Mouse (Mus musculus): ENCODE results near the gene Cdh10. TPM values are rescaled to one million over a fixed set of nuclear protein-coding genes. Genes with fewer than 3 reads are reported as not detected.
A peak's percentile ranks its signal among the peaks of the same experiment; 100 is the strongest.

Gene Cdh10
- total and polyA plus RNA-seq, 2 experiments from 2014 or later = 0.27 to 0.53 TPM

GRCm38 (mm10) chr15:18984891-18985290, 166.1 kb downstream of the Cdh10 start:
- WGBS = 85% methylated on average over 3 of the region's 3 CpGs
- H3K4me2 ChIP-seq (ENCODE audit: low read depth, low read length) = no peak overlapping the region
- no peak overlapping the region for H3K27ac ChIP-seq (ENCODE audit: low read depth)
- no peak for TF ChIP-seq CTCF (IDR thresholded peaks at IDR 0.05; ENCODE audit: low read depth)
- TF ChIP-seq EP300 (IDR thresholded peaks at IDR 0.05; ENCODE audit: low read depth) = no peak
- H3K4me3 ChIP-seq (ENCODE audit: low read depth, low read length) = no peak overlapping the region
- H3K36me3 ChIP-seq (replicated peaks; ENCODE audit: control insufficient read depth, insufficient read depth, low read length) = no peaks in the 10 kb centered on the region
- no peak overlapping the region for H3K9ac ChIP-seq (replicated peaks; ENCODE audit: low read depth, low read length)
- H3K9me3 ChIP-seq (replicated peaks; ENCODE audit: control insufficient read depth, low read length) = no peaks in the 10 kb centered on the region
- no peaks in the 10 kb centered on the region for H3K27me3 ChIP-seq (ENCODE audit: control insufficient read depth, insufficient read depth, low read length)
- no peaks in the 10 kb centered on the region for H3K4me1 ChIP-seq (ENCODE audit: control insufficient read depth, insufficient read depth)
- no peak for ATAC-seq (ENCODE audit: insufficient read depth, low read depth)
- no peak for DNase-seq (ENCODE audit: low spot score)

GRCm38 (mm10) chr15:18987671-18988070, 168.9 kb downstream of the Cdh10 start:
- Histone ChIP-seq H3K4me1 (ENCODE audit: control insufficient read depth, insufficient read depth) (no peaks in the 10 kb centered on the region), H3K27ac (ENCODE audit: low read depth) (no peak overlapping the region), H3K9ac (replicated peaks; ENCODE audit: low read depth, low read length) (no peak overlapping the region), H3K4me3 (ENCODE audit: low read depth, low read length) (no peak overlapping the region), H3K9me3 (replicated peaks; ENCODE audit: control insufficient read depth, low read length) (no peaks in the 10 kb centered on the region), H3K27me3 (ENCODE audit: control insufficient read depth, insufficient read depth, low read length) (no peaks in the 10 kb centered on the region), H3K4me2 (ENCODE audit: low read depth, low read length) (no peak overlapping the region), H3K36me3 (replicated peaks; ENCODE audit: control insufficient read depth, insufficient read depth, low read length) (no peaks in the 10 kb centered on the region)
- WGBS = 85% methylated on average over 1 of the region's 1 CpGs
- no peak for ATAC-seq (ENCODE audit: insufficient read depth, low read depth)
- no peak for DNase-seq (ENCODE audit: low spot score)
- no peak for TF ChIP-seq CTCF (IDR thresholded peaks at IDR 0.05; ENCODE audit: low read depth)

- ATAC-seq (ENCODE audit: insufficient read depth, low read depth) = peak; percentile 51
- no peak overlapping the region for H3K4me2 ChIP-seq (ENCODE audit: low read depth, low read length)
- no peaks in the 10 kb centered on the region for H3K9me3 ChIP-seq (replicated peaks; ENCODE audit: control insufficient read depth, low read length)
- H3K4me1 ChIP-seq (ENCODE audit: control insufficient read depth, insufficient read depth) = peaks cover 3% of the 10 kb centered on the region; the same call in 1 of the 2 replicates
- H3K27ac ChIP-seq (ENCODE audit: low read depth) = no peak overlapping the region
- no peak overlapping the region for H3K4me3 ChIP-seq (ENCODE audit: low read depth, low read length)
- DNase-seq (ENCODE audit: low spot score) = peak; percentile 36
- no peak overlapping the region for H3K9ac ChIP-seq (replicated peaks; ENCODE audit: low read depth, low read length)
- no peaks in the 10 kb centered on the region for H3K36me3 ChIP-seq (replicated peaks; ENCODE audit: control insufficient read depth, insufficient read depth, low read length)
- TF ChIP-seq CTCF (IDR thresholded peaks at IDR 0.05; ENCODE audit: low read depth) (no peak), EP300 (IDR thresholded peaks at IDR 0.05; ENCODE audit: low read depth) (no peak)
- no peaks in the 10 kb centered on the region for H3K27me3 ChIP-seq (ENCODE audit: control insufficient read depth, insufficient read depth, low read length)
These were observed 174.8 kb downstream of the Cdh10 start for GRCm38 (mm10) chr15:18993512-18993911.

GRCm38 (mm10) chr15:18994294-18994693, 175.5 kb downstream of the Cdh10 start:
- TF ChIP-seq CTCF (IDR thresholded peaks at IDR 0.05; ENCODE audit: low read depth) (no peak), EP300 (IDR thresholded peaks at IDR 0.05; ENCODE audit: low read depth) (no peak)
- H3K4me2 ChIP-seq (ENCODE audit: low read depth, low read length) = no peak overlapping the region
- H3K27ac ChIP-seq (ENCODE audit: low read depth) = no peak overlapping the region
- H3K4me1 ChIP-seq (ENCODE audit: control insufficient read depth, insufficient read depth) = peaks cover 3% of the 10 kb centered on the region; the same call in 1 of the 2 replicates
- 68% methylated on average over 4 of the region's 4 CpGs for WGBS
- DNase-seq (ENCODE audit: low spot score) (no peak), ATAC-seq (ENCODE audit: insufficient read depth, low read depth) (no peak)
- no peaks in the 10 kb centered on the region for H3K36me3 ChIP-seq (replicated peaks; ENCODE audit: control insufficient read depth, insufficient read depth, low read length)
- H3K4me3 ChIP-seq (ENCODE audit: low read depth, low read length) = no peak overlapping the region
- H3K27me3 ChIP-seq (ENCODE audit: control insufficient read depth, insufficient read depth, low read length) = no peaks in the 10 kb centered on the region
- H3K9me3 ChIP-seq (replicated peaks; ENCODE audit: control insufficient read depth, low read length) = no peaks in the 10 kb centered on the region
- no peak overlapping the region for H3K9ac ChIP-seq (replicated peaks; ENCODE audit: low read depth, low read length)

- no peaks in the 10 kb centered on the region for H3K9me3 ChIP-seq (replicated peaks; ENCODE audit: control insufficient read depth, low read length)
These were observed 192.1 kb downstream of the Cdh10 start for GRCm38 (mm10) chr15:19010829-19011228.

GRCm38 (mm10) chr15:19032983-19033382, 214.2 kb downstream of the Cdh10 start:
- Histone ChIP-seq H3K9ac (replicated peaks; ENCODE audit: low read depth, low read length) (no peak overlapping the region), H3K27me3 (ENCODE audit: control insufficient read depth, insufficient read depth, low read length) (no peaks in the 10 kb centered on the region), H3K4me1 (ENCODE audit: control insufficient read depth, insufficient read depth) (no peaks in the 10 kb centered on the region), H3K36me3 (replicated peaks; ENCODE audit: control insufficient read depth, insufficient read depth, low read length) (no peaks in the 10 kb centered on the region), H3K9me3 (replicated peaks; ENCODE audit: control insufficient read depth, low read length) (no peaks in the 10 kb centered on the region), H3K27ac (ENCODE audit: low read depth) (no peak overlapping the region), H3K4me2 (ENCODE audit: low read depth, low read length) (no peak overlapping the region), H3K4me3 (ENCODE audit: low read depth, low read length) (no peak overlapping the region)
- no peak for TF ChIP-seq CTCF (IDR thresholded peaks at IDR 0.05; ENCODE audit: low read depth)
- no peak for TF ChIP-seq EP300 (IDR thresholded peaks at IDR 0.05; ENCODE audit: low read depth)
- WGBS = 42% methylated on average over 3 of the region's 3 CpGs
- no peak for DNase-seq (ENCODE audit: low spot score)
- no peak for ATAC-seq (ENCODE audit: insufficient read depth, low read depth)

More at GRCm38 (mm10) chr15:19010829-19011228, 192.1 kb downstream of the Cdh10 start:
- DNase-seq (ENCODE audit: low spot score) = no peak
- Histone ChIP-seq H3K9ac (replicated peaks; ENCODE audit: low read depth, low read length) (no peak overlapping the region), H3K4me3 (ENCODE audit: low read depth, low read length) (no peak overlapping the region), H3K27ac (ENCODE audit: low read depth) (no peak overlapping the region), H3K4me2 (ENCODE audit: low read depth, low read length) (no peak overlapping the region), H3K4me1 (ENCODE audit: control insufficient read depth, insufficient read depth) (no peaks in the 10 kb centered on the region), H3K36me3 (replicated peaks; ENCODE audit: control insufficient read depth, insufficient read depth, low read length) (no peaks in the 10 kb centered on the region), H3K27me3 (ENCODE audit: control insufficient read depth, insufficient read depth, low read length) (no peaks in the 10 kb centered on the region)
- WGBS = 77% methylated on average over 10 of the region's 10 CpGs
- TF ChIP-seq CTCF (IDR thresholded peaks at IDR 0.05; ENCODE audit: low read depth) (no peak), EP300 (IDR thresholded peaks at IDR 0.05; ENCODE audit: low read depth) (no peak)
- no peak for ATAC-seq (ENCODE audit: insufficient read depth, low read depth)
